Mouse (Mus musculus): ENCODE data around the gene Tcf21. TPM values are rescaled to one million over a fixed set of nuclear protein-coding genes. Genes with fewer than 3 reads are reported as not detected.

Tcf21 gene
- polyA plus RNA-seq, 1 experiment from 2014 or later = 0.17 TPM

DNA sequence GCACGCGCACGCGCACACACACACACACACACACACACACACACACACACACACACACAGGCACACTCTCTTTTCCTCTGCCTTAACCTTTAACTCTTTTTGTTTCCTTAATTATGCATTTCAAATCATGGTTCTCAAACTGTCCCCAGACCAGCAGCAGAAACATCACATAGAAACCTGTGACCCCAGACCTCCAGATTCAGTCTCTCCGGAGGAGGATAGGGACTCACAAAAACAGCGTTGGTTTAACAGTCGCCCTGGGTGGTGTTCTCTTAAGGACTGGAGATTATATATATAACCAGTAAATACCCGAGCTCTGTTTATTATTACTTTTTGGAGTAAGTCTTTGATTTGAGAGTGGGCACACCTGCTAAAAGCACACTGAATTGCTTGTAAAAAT lies 5.7 kb downstream of the Tcf21 start:
- no peak overlapping the region for H3K27ac ChIP-seq
- no peaks in the 10 kb centered on the region for H3K9me3 ChIP-seq (replicated peaks)
- WGBS = under 1% methylated on average over 8 of the region's 8 CpGs
- no peak overlapping the region for H3K9ac ChIP-seq
- peaks cover 8% of the 10 kb centered on the region for H3K4me1 ChIP-seq
- H3K36me3 ChIP-seq = no peaks in the 10 kb centered on the region
- no peak overlapping the region for H3K4me2 ChIP-seq (replicated peaks)
- H3K4me3 ChIP-seq = no peak overlapping the region
- peaks cover 88% of the 10 kb centered on the region for H3K27me3 ChIP-seq
- no peak for ATAC-seq (ENCODE audit: low FRiP score)

GRCm38 (mm10) chr10:22813317-22813960 lies 6.5 kb downstream of the Tcf21 start:
- Histone ChIP-seq H3K9ac (no peak overlapping the region), H3K9me3 (replicated peaks) (no peaks in the 10 kb centered on the region), H3K4me3 (no peak overlapping the region), H3K27ac (no peak overlapping the region), H3K4me1 (peaks cover 5% of the 10 kb centered on the region), H3K36me3 (no peaks in the 10 kb centered on the region), H3K27me3 (peaks cover 86% of the 10 kb centered on the region), H3K4me2 (replicated peaks) (peak overlapping the region; percentile 30; the same call in 1 of the 2 replicates)
- ATAC-seq (ENCODE audit: low FRiP score) = no peak
- 0% methylated on average over 18 of the region's 18 CpGs for WGBS

GRCm38 (mm10) chr10:22811921-22812320 lies 8.1 kb downstream of the Tcf21 start:
- ATAC-seq (ENCODE audit: low FRiP score) = no peak
- Histone ChIP-seq H3K27ac (no peak overlapping the region), H3K4me1 (peaks cover 5% of the 10 kb centered on the region), H3K36me3 (no peaks in the 10 kb centered on the region), H3K27me3 (peaks cover 77% of the 10 kb centered on the region), H3K9me3 (replicated peaks) (no peaks in the 10 kb centered on the region), H3K9ac (no peak overlapping the region), H3K4me2 (replicated peaks) (no peak overlapping the region), H3K4me3 (no peak overlapping the region)
- WGBS = 17% methylated on average over 12 of the region's 12 CpGs

- Histone ChIP-seq H3K4me1 (no peaks in the 10 kb centered on the region), H3K27ac (no peak overlapping the region), H3K36me3 (no peaks in the 10 kb centered on the region), H3K9me3 (replicated peaks) (peaks cover under 1% of the 10 kb centered on the region; the same call in 1 of the 2 replicates), H3K4me2 (replicated peaks) (no peak overlapping the region), H3K4me3 (no peak overlapping the region), H3K9ac (no peak overlapping the region), H3K27me3 (no peaks in the 10 kb centered on the region)
- no peak for ATAC-seq (ENCODE audit: low FRiP score)
- 62% methylated on average over 3 of the region's 3 CpGs for WGBS
These were observed 37.3 kb downstream of the Tcf21 start for GRCm38 (mm10) chr10:22782684-22783083.

GRCm38 (mm10) chr10:22781466-22781865 lies 38.5 kb downstream of the Tcf21 start:
- no peaks in the 10 kb centered on the region for H3K4me1 ChIP-seq
- no peak overlapping the region for H3K27ac ChIP-seq
- no peaks in the 10 kb centered on the region for H3K9me3 ChIP-seq (replicated peaks)
- H3K4me2 ChIP-seq (replicated peaks) = no peak overlapping the region
- no peak for ATAC-seq (ENCODE audit: low FRiP score)
- no peaks in the 10 kb centered on the region for H3K36me3 ChIP-seq
- 34% methylated on average over 4 of the region's 4 CpGs for WGBS
- H3K9ac ChIP-seq = no peak overlapping the region
- H3K4me3 ChIP-seq = no peak overlapping the region
- no peaks in the 10 kb centered on the region for H3K27me3 ChIP-seq

DNA sequence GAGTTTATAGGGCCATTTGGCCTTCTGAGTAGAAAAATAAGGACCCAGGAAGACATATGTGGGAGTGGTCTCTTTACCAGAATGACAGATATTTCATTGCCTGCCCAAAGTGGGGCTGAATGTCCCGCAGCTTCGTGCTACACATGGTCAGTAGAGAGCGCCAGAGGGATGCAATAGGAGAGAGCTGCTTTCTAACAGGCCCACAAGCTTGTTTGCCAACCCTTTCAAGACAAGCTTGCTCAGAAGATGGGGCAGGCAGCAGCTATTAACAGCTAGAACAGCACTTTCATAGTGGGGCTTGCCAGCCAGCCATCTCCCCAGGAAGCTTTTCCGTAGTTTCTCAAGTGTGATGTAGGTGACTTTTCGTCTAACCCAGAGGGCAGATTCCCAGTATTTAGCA lies 42.0 kb downstream of the Tcf21 start:
- Histone ChIP-seq H3K36me3 (no peaks in the 10 kb centered on the region), H3K9ac (no peak overlapping the region), H3K4me3 (no peak overlapping the region), H3K27me3 (no peaks in the 10 kb centered on the region), H3K4me2 (replicated peaks) (no peak overlapping the region), H3K9me3 (replicated peaks) (no peaks in the 10 kb centered on the region), H3K27ac (no peak overlapping the region), H3K4me1 (no peaks in the 10 kb centered on the region)
- 22% methylated on average over 5 of the region's 5 CpGs for whole genome bisulfite sequencing
- ATAC-seq (ENCODE audit: low FRiP score) = no peak

DNA sequence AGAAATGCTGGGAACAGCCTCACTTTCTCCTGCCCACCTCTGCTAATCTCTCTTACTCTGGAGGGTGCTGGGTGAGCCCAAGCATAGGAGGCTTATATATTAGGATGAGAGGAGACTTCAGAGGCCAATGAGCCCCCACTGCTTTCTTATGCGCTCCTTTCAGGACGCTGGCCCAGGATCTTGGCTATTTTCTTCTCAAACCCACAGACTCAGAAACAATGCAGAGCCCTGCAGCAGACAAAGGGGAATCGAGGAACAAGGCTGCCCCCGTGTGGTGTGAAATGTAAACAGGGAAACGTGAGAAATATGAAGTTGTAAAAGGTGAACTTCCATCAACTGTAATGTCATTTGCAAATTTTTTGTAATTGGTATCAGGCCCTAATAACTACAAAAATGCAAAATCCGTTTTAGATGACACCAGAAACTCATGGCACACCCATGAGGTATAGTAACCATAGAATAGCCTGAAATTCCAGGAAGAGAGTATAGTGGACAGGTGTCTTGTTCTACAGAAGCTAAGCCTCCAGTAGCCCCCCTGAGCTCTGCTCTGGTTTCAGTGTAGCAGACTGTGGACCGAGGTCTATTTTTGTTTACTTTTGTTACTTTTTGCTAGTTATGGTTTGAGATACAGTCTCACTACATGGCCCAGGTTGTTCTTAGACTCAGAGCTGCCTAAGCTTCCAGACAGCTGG lies 43.8 kb downstream of the Tcf21 start:
- Histone ChIP-seq H3K27me3 (no peaks in the 10 kb centered on the region), H3K9ac (0 out of 2 replicates have a peak overlapping the region, but pooled peaks have one; percentile 35), H3K4me3 (no peak overlapping the region), H3K9me3 (replicated peaks) (no peaks in the 10 kb centered on the region), H3K4me1 (no peaks in the 10 kb centered on the region), H3K27ac (no peak overlapping the region), H3K36me3 (no peaks in the 10 kb centered on the region), H3K4me2 (replicated peaks) (no peak overlapping the region)
- 0 out of 2 replicates have a peak, but pooled peaks have one; percentile 58 for ATAC-seq (ENCODE audit: low FRiP score)
- 13% methylated on average over 7 of the region's 7 CpGs for WGBS

- Histone ChIP-seq H3K4me3 (no peak overlapping the region), H3K4me2 (replicated peaks) (no peak overlapping the region), H3K4me1 (no peaks in the 10 kb centered on the region), H3K36me3 (no peaks in the 10 kb centered on the region), H3K9me3 (replicated peaks) (no peaks in the 10 kb centered on the region), H3K9ac (no peak overlapping the region), H3K27ac (no peak overlapping the region), H3K27me3 (no peaks in the 10 kb centered on the region)
- WGBS = 82% methylated on average over 2 of the region's 2 CpGs
- no peak for ATAC-seq (ENCODE audit: low FRiP score)
These were observed 44.5 kb downstream of the Tcf21 start for GRCm38 (mm10) chr10:22775456-22775855.

- 88% methylated on average over 3 of the region's 3 CpGs for WGBS
- ATAC-seq (ENCODE audit: low FRiP score) = no peak
These were observed 45.3 kb downstream of the Tcf21 start for GRCm38 (mm10) chr10:22774626-22775025.

More at GRCm38 (mm10) chr10:22774626-22775025, 45.3 kb downstream of the Tcf21 start:
- Histone ChIP-seq H3K4me3 (no peak overlapping the region), H3K36me3 (no peaks in the 10 kb centered on the region), H3K4me2 (replicated peaks) (no peak overlapping the region), H3K27ac (no peak overlapping the region), H3K9me3 (replicated peaks) (no peaks in the 10 kb centered on the region), H3K27me3 (no peaks in the 10 kb centered on the region), H3K9ac (no peak overlapping the region), H3K4me1 (no peaks in the 10 kb centered on the region)

Other genes starting within 250 kb of the Tcf21 start
- gene Slc2a12, start 175.2 kb downstream of the Tcf21 start, polyA plus RNA-seq (2016; fragmentation: Nextera tagmentation; extraction: Ambion mirVana) = 3.7 and 4.1 TPM in 2 replicates
- 113 TPM in 2 replicates for gene Tbpl1, start 88.2 kb downstream of the Tcf21 start, polyA plus RNA-seq (2016; fragmentation: Nextera tagmentation; extraction: Ambion mirVana)

All from hindbrain, embryonic 12.5 days (tissue).